Mouse (Mus musculus): ENCODE measurements at regions not wholly inside any gene's neighbourhood (a gene's known extent, or its start where the extent isn't known, plus 50 kb on each side); places are given as distances from the start of the nearest gene placed in this dataset.

GRCm38 (mm10) chr2:118029470-118030108, 82.1 kb upstream of the Thbs1 start:
- ATAC-seq (ENCODE audit: insufficient number of reproducible peaks, insufficient read depth, low FRiP score, low TSS enrichment, low read depth): no peak

GRCm38 (mm10) chr2:118031662-118032061, 80.0 kb upstream of the Thbs1 start:
- Histone ChIP-seq H3K4me3 (no peak overlapping the region), H3K9me3 (no peaks in the 10 kb centered on the region), H3K9ac (no peak overlapping the region), H3K4me2 (no peak overlapping the region), H3K4me1 (peaks cover 3% of the 10 kb centered on the region; the same call in 1 of the 2 replicates), H3K36me3 (no peaks in the 10 kb centered on the region), H3K27me3 (no peaks in the 10 kb centered on the region), H3K27ac (no peak overlapping the region)
- 70% methylated on average over 2 of the region's 2 CpGs for WGBS
- ATAC-seq (ENCODE audit: insufficient number of reproducible peaks, insufficient read depth, low FRiP score, low TSS enrichment, low read depth): no peak

More at GRCm38 (mm10) chr2:118029470-118030108, 82.1 kb upstream of the Thbs1 start:
- Histone ChIP-seq H3K36me3 (no peaks in the 10 kb centered on the region), H3K4me2 (no peak overlapping the region), H3K9ac (no peak overlapping the region), H3K4me1 (peaks cover 10% of the 10 kb centered on the region), H3K27me3 (no peaks in the 10 kb centered on the region), H3K9me3 (no peaks in the 10 kb centered on the region), H3K4me3 (no peak overlapping the region), H3K27ac (no peak overlapping the region)
- WGBS: 55% methylated on average over 1 of the region's 1 CpGs

- H3K27ac ChIP-seq: no peak overlapping the region
- no peak for ATAC-seq (ENCODE audit: insufficient number of reproducible peaks, insufficient read depth, low FRiP score, low TSS enrichment, low read depth)
Observed at GRCm38 (mm10) chr2:118033377-118033776, 78.3 kb upstream of the Thbs1 start.

GRCm38 (mm10) chr2:118034026-118034425, 77.7 kb upstream of the Thbs1 start:
- H3K27ac ChIP-seq: no peak overlapping the region
- no peaks in the 10 kb centered on the region for H3K9me3 ChIP-seq
- no peaks in the 10 kb centered on the region for H3K36me3 ChIP-seq
- H3K4me3 ChIP-seq: no peak overlapping the region
- H3K27me3 ChIP-seq: no peaks in the 10 kb centered on the region
- no peak overlapping the region for H3K9ac ChIP-seq
- peaks cover 1% of the 10 kb centered on the region; the same call in 1 of the 2 replicates for H3K4me1 ChIP-seq
- 86% methylated on average over 3 of the region's 3 CpGs for WGBS
- no peak for ATAC-seq (ENCODE audit: insufficient number of reproducible peaks, insufficient read depth, low FRiP score, low TSS enrichment, low read depth)
- H3K4me2 ChIP-seq: no peak overlapping the region

More at GRCm38 (mm10) chr2:118033377-118033776, 78.3 kb upstream of the Thbs1 start:
- no peak overlapping the region for H3K4me2 ChIP-seq
- H3K4me1 ChIP-seq: peaks cover 3% of the 10 kb centered on the region; the same call in 1 of the 2 replicates
- no peak overlapping the region for H3K4me3 ChIP-seq
- no peaks in the 10 kb centered on the region for H3K9me3 ChIP-seq
- no peak overlapping the region for H3K9ac ChIP-seq
- no peaks in the 10 kb centered on the region for H3K36me3 ChIP-seq
- no peaks in the 10 kb centered on the region for H3K27me3 ChIP-seq
- 84% methylated on average over 4 of the region's 4 CpGs for WGBS

GRCm38 (mm10) chr2:118035333-118035732, 76.3 kb upstream of the Thbs1 start:
- no peak for ATAC-seq (ENCODE audit: insufficient number of reproducible peaks, insufficient read depth, low FRiP score, low TSS enrichment, low read depth)
- Histone ChIP-seq H3K27me3 (no peaks in the 10 kb centered on the region), H3K36me3 (no peaks in the 10 kb centered on the region), H3K27ac (no peak overlapping the region), H3K4me3 (no peak overlapping the region), H3K4me2 (no peak overlapping the region), H3K9me3 (no peaks in the 10 kb centered on the region), H3K4me1 (peaks cover 4% of the 10 kb centered on the region; the same call in 1 of the 2 replicates), H3K9ac (no peak overlapping the region)
- WGBS: 94% methylated on average over 1 of the region's 1 CpGs

GRCm38 (mm10) chr2:118038859-118039818, 72.5 kb upstream of the Thbs1 start:
- Histone ChIP-seq H3K4me2 (no peak overlapping the region), H3K9me3 (no peaks in the 10 kb centered on the region), H3K27me3 (no peaks in the 10 kb centered on the region), H3K27ac (no peak overlapping the region), H3K4me1 (peaks cover 4% of the 10 kb centered on the region; the same call in 1 of the 2 replicates), H3K4me3 (no peak overlapping the region), H3K36me3 (no peaks in the 10 kb centered on the region), H3K9ac (no peak overlapping the region)
- 85% methylated on average over 16 of the region's 16 CpGs for WGBS
- no peak for ATAC-seq (ENCODE audit: insufficient number of reproducible peaks, insufficient read depth, low FRiP score, low TSS enrichment, low read depth)

- Histone ChIP-seq H3K4me3 (no peak overlapping the region), H3K36me3 (no peaks in the 10 kb centered on the region), H3K4me1 (peaks cover 4% of the 10 kb centered on the region; the same call in 1 of the 2 replicates), H3K9me3 (no peaks in the 10 kb centered on the region), H3K27ac (no peak overlapping the region), H3K9ac (no peak overlapping the region), H3K4me2 (no peak overlapping the region), H3K27me3 (no peaks in the 10 kb centered on the region)
- ATAC-seq (ENCODE audit: insufficient number of reproducible peaks, insufficient read depth, low FRiP score, low TSS enrichment, low read depth): no peak
- WGBS: 46% methylated on average over 4 of the region's 4 CpGs
Observed at GRCm38 (mm10) chr2:118039819-118040206, 71.9 kb upstream of the Thbs1 start.

GRCm38 (mm10) chr2:118042380-118043055, 69.2 kb upstream of the Thbs1 start:
- ATAC-seq (ENCODE audit: insufficient number of reproducible peaks, insufficient read depth, low FRiP score, low TSS enrichment, low read depth): no peak

GRCm38 (mm10) chr2:118044666-118045065, 67.0 kb upstream of the Thbs1 start:
- Histone ChIP-seq H3K9me3 (no peaks in the 10 kb centered on the region; the same call in 1 of the 2 replicates), H3K4me2 (no peak overlapping the region), H3K27ac (no peak overlapping the region), H3K4me3 (no peak overlapping the region), H3K4me1 (peaks cover 4% of the 10 kb centered on the region; the same call in 1 of the 2 replicates), H3K9ac (no peak overlapping the region), H3K36me3 (no peaks in the 10 kb centered on the region), H3K27me3 (no peaks in the 10 kb centered on the region)
- 86% methylated on average over 1 of the region's 1 CpGs for WGBS
- no peak for ATAC-seq (ENCODE audit: insufficient number of reproducible peaks, insufficient read depth, low FRiP score, low TSS enrichment, low read depth)

More at GRCm38 (mm10) chr2:118042380-118043055, 69.2 kb upstream of the Thbs1 start:
- no peak overlapping the region for H3K4me3 ChIP-seq
- no peak overlapping the region for H3K9ac ChIP-seq
- WGBS: 75% methylated on average over 5 of the region's 5 CpGs
- H3K36me3 ChIP-seq: no peaks in the 10 kb centered on the region
- no peak overlapping the region for H3K27ac ChIP-seq
- H3K4me1 ChIP-seq: peaks cover 4% of the 10 kb centered on the region; the same call in 1 of the 2 replicates
- no peaks in the 10 kb centered on the region; the same call in 1 of the 2 replicates for H3K9me3 ChIP-seq
- H3K4me2 ChIP-seq: no peak overlapping the region
- no peaks in the 10 kb centered on the region for H3K27me3 ChIP-seq

- Histone ChIP-seq H3K4me1 (peaks cover 7% of the 10 kb centered on the region; the same call in 1 of the 2 replicates), H3K4me2 (no peak overlapping the region), H3K9ac (no peak overlapping the region), H3K27ac (no peak overlapping the region), H3K9me3 (no peaks in the 10 kb centered on the region; the same call in 1 of the 2 replicates), H3K36me3 (no peaks in the 10 kb centered on the region), H3K4me3 (no peak overlapping the region), H3K27me3 (no peaks in the 10 kb centered on the region)
- 83% methylated on average over 2 of the region's 2 CpGs for WGBS
- no peak for ATAC-seq (ENCODE audit: insufficient number of reproducible peaks, insufficient read depth, low FRiP score, low TSS enrichment, low read depth)
Observed at GRCm38 (mm10) chr2:118050326-118050725, 61.4 kb upstream of the Thbs1 start.

GRCm38 (mm10) chr2:118051610-118052009, 60.1 kb upstream of the Thbs1 start:
- H3K4me1 ChIP-seq: peaks cover 7% of the 10 kb centered on the region; the same call in 1 of the 2 replicates
- 76% methylated on average over 3 of the region's 3 CpGs for WGBS
- H3K9ac ChIP-seq: no peak overlapping the region
- no peaks in the 10 kb centered on the region for H3K36me3 ChIP-seq
- H3K27me3 ChIP-seq: no peaks in the 10 kb centered on the region
- no peaks in the 10 kb centered on the region for H3K9me3 ChIP-seq
- ATAC-seq (ENCODE audit: insufficient number of reproducible peaks, insufficient read depth, low FRiP score, low TSS enrichment, low read depth): no peak
- H3K27ac ChIP-seq: no peak overlapping the region
- no peak overlapping the region for H3K4me3 ChIP-seq
- H3K4me2 ChIP-seq: no peak overlapping the region
